Mouse (Mus musculus) embryonic fibroblast, embryonic 13.5 days (primary cell): ENCODE measurements around the gene Npsr1.

Source experiments
- CTCF ChIP-seq: IDR thresholded peaks from 2 replicates; pipeline ENCODE4 v1.5.1; 2011; ENCODE audit warnings: mild to moderate bottlenecking, control low read depth, low read length, moderate library complexity, borderline replicate concordance; ENCODE audit not compliant: insufficient read depth
- POLR2A ChIP-seq: IDR thresholded peaks from 2 replicates; pipeline ENCODE4 v1.6.1; 2011; ENCODE audit warnings: low read depth, mild to moderate bottlenecking, control low read depth, low read length, moderate library complexity

- TF ChIP-seq POLR2A (no peak), CTCF (no peak)
These were observed 59.4 kb downstream of the Npsr1 start for GRCm38 (mm10) chr9:24157208-24157607.
